Mouse (Mus musculus) forebrain, embryonic 16.5 days (tissue): ENCODE measurements around the gene Dntt. TPM values are rescaled to one million over a fixed set of nuclear protein-coding genes. Genes with fewer than 3 reads are reported as not detected.

ENCODE experiments used
- ATAC-seq: fragments of 200-750 bp; cut with Nextera tagmentation; 2 replicates; pipeline ENCODE4 v1.8.0; 2017; ENCODE audit warnings: mild to moderate bottlenecking, moderate library complexity
- H3K27ac ChIP-seq: fragments of 300-500 bp; sonication (generic); 2 replicates; pipeline ENCODE4 v1.5.1; 2014; ENCODE audit warnings: low read length, control low read depth
- H3K27me3 ChIP-seq: fragments of 300-500 bp; sonication (generic); replicated peaks from 2 replicates; pipeline ENCODE4 v1.6.1; 2014; ENCODE audit warnings: low read length; ENCODE audit not compliant: control insufficient read depth, insufficient read depth
- H3K36me3 ChIP-seq: fragments of 300-500 bp; sonication (generic); 2 replicates; pipeline ENCODE4 v1.6.1; 2014; ENCODE audit not compliant: control insufficient read depth, insufficient read depth
- H3K4me1 ChIP-seq: fragments of 300-500 bp; sonication (generic); replicated peaks from 2 replicates; pipeline ENCODE4 v1.6.1; 2014; ENCODE audit warnings: low read length; ENCODE audit not compliant: control insufficient read depth, insufficient read depth
- H3K4me2 ChIP-seq: fragments of 300-500 bp; sonication (generic); 2 replicates; pipeline ENCODE4 v1.6.1; 2014; ENCODE audit warnings: mild to moderate bottlenecking, low read length, control low read depth
- H3K4me3 ChIP-seq: fragments of 300-500 bp; sonication (generic); replicated peaks from 2 replicates; pipeline ENCODE4 v1.5.1; 2014; ENCODE audit warnings: mild to moderate bottlenecking, low read length, control low read depth
- H3K9ac ChIP-seq: fragments of 300-500 bp; sonication (generic); replicated peaks from 2 replicates; pipeline ENCODE4 v1.6.1; 2014; ENCODE audit warnings: low read depth, low read length, control low read depth
- H3K9me3 ChIP-seq: fragments of 300-500 bp; sonication (generic); 2 replicates; pipeline ENCODE4 v1.6.1; 2016; ENCODE audit warnings: low read length; ENCODE audit not compliant: control insufficient read depth
- WGBS: fragments of 180-500 bp; shearing (Covaris S2); extraction: QIAGEN DNeasy Blood & Tissue Kit; methylation state at CpG from one replicate; pipeline ENCODE4 v1.1.7; 2014; 5-methylcytosine and 5-hydroxymethylcytosine counted together
- polyA plus RNA-seq: library from polyadenylated mRNA; unstranded; fragments of >200 nt; fragmentation: Nextera tagmentation; extraction: Ambion mirVana; gene quantifications from 2 replicates; pipeline ENCODE4 v1.2.1, GENCODE M21; 2015

The Dntt gene
- polyA plus RNA-seq, 1 experiment from 2014 or later, result not detected

GRCm38 (mm10) chr19:40993356-40993755, 35.7 kb upstream of the Dntt start:
- Histone ChIP-seq H3K4me3 (no peak overlapping the region), H3K9me3 (no peaks in the 10 kb centered on the region), H3K4me2 (no peak overlapping the region), H3K27me3 (no peaks in the 10 kb centered on the region), H3K36me3 (no peaks in the 10 kb centered on the region), H3K27ac (no peak overlapping the region), H3K4me1 (peaks cover 6% of the 10 kb centered on the region; the same call in 1 of the 2 replicates), H3K9ac (no peak overlapping the region)
- ATAC-seq, result no peak
- 94% methylated on average over 5 of the region's 5 CpGs for WGBS

GRCm38 (mm10) chr19:40994057-40994585, 35.0 kb upstream of the Dntt start, which contains the start of gene Blnk:
Gene Blnk (minus strand): TSS chr19:40994535.
- WGBS, result 56% methylated on average over 8 of the region's 8 CpGs
- Histone ChIP-seq H3K27ac (no peak within 1 kb of the TSS), H3K27me3 (no peaks in the 10 kb centered on the region), H3K9ac (no peak within 1 kb of the TSS), H3K4me1 (peaks cover 6% of the 10 kb centered on the region; the same call in 1 of the 2 replicates), H3K4me3 (no peak within 1 kb of the TSS), H3K9me3 (no peaks in the 10 kb centered on the region), H3K4me2 (no peak within 1 kb of the TSS), H3K36me3 (no peaks in the 10 kb centered on the region)
- ATAC-seq, result no peak

- H3K9me3 ChIP-seq, result no peaks in the 10 kb centered on the region
- peaks cover 6% of the 10 kb centered on the region; the same call in 1 of the 2 replicates for H3K4me1 ChIP-seq
- H3K27ac ChIP-seq, result no peak overlapping the region
- H3K27me3 ChIP-seq, result no peaks in the 10 kb centered on the region
- no peak for ATAC-seq
- no peak overlapping the region for H3K4me3 ChIP-seq
- no peak overlapping the region for H3K4me2 ChIP-seq
- H3K36me3 ChIP-seq, result no peaks in the 10 kb centered on the region
- 72% methylated on average over 7 of the region's 7 CpGs for WGBS
- H3K9ac ChIP-seq, result no peak overlapping the region
These were observed 34.2 kb upstream of the Dntt start for GRCm38 (mm10) chr19:40994911-40995310.

GRCm38 (mm10) chr19:40995449-40996401, 33.4 kb upstream of the Dntt start:
- peak; percentile 68; the same call in 1 of the 2 replicates for ATAC-seq
- no peaks in the 10 kb centered on the region for H3K9me3 ChIP-seq
- H3K36me3 ChIP-seq, result no peaks in the 10 kb centered on the region
- H3K27ac ChIP-seq, result no peak overlapping the region
- WGBS, result 59% methylated on average over 21 of the region's 21 CpGs
- H3K9ac ChIP-seq, result no peak overlapping the region
- H3K27me3 ChIP-seq, result no peaks in the 10 kb centered on the region
- no peak overlapping the region for H3K4me3 ChIP-seq
- H3K4me2 ChIP-seq, result no peak overlapping the region
- H3K4me1 ChIP-seq, result peaks cover 6% of the 10 kb centered on the region; the same call in 1 of the 2 replicates

- WGBS, result 89% methylated on average over 6 of the region's 6 CpGs
- H3K27me3 ChIP-seq, result no peaks in the 10 kb centered on the region
- ATAC-seq, result no peak
- H3K4me3 ChIP-seq, result no peak overlapping the region
- no peak overlapping the region for H3K9ac ChIP-seq
- H3K27ac ChIP-seq, result no peak overlapping the region
- no peaks in the 10 kb centered on the region for H3K9me3 ChIP-seq
- no peaks in the 10 kb centered on the region for H3K36me3 ChIP-seq
- H3K4me2 ChIP-seq, result no peak overlapping the region
- peaks cover 6% of the 10 kb centered on the region; the same call in 1 of the 2 replicates for H3K4me1 ChIP-seq
These were observed 32.4 kb upstream of the Dntt start for GRCm38 (mm10) chr19:40996722-40997121.

GRCm38 (mm10) chr19:40998469-40999170, 30.5 kb upstream of the Dntt start:
- Histone ChIP-seq H3K9ac (no peak overlapping the region), H3K4me2 (no peak overlapping the region), H3K36me3 (no peaks in the 10 kb centered on the region), H3K27ac (no peak overlapping the region), H3K4me1 (peaks cover 3% of the 10 kb centered on the region; the same call in 1 of the 2 replicates), H3K27me3 (no peaks in the 10 kb centered on the region), H3K4me3 (no peak overlapping the region), H3K9me3 (no peaks in the 10 kb centered on the region)
- 52% methylated on average over 5 of the region's 5 CpGs for WGBS
- no peak for ATAC-seq

GRCm38 (mm10) chr19:40999569-40999968, 29.5 kb upstream of the Dntt start:
- WGBS, result 63% methylated on average over 3 of the region's 3 CpGs

GRCm38 (mm10) chr19:41003694-41004315, 25.3 kb upstream of the Dntt start:
- Histone ChIP-seq H3K4me1 (no peaks in the 10 kb centered on the region), H3K9ac (no peak overlapping the region), H3K36me3 (no peaks in the 10 kb centered on the region), H3K9me3 (no peaks in the 10 kb centered on the region), H3K27me3 (no peaks in the 10 kb centered on the region), H3K4me3 (no peak overlapping the region), H3K4me2 (no peak overlapping the region), H3K27ac (no peak overlapping the region)
- 90% methylated on average over 3 of the region's 3 CpGs for WGBS
- ATAC-seq, result no peak

More at GRCm38 (mm10) chr19:40999569-40999968, 29.5 kb upstream of the Dntt start:
- no peak for ATAC-seq
- Histone ChIP-seq H3K4me3 (no peak overlapping the region), H3K27me3 (no peaks in the 10 kb centered on the region), H3K4me2 (no peak overlapping the region), H3K27ac (no peak overlapping the region), H3K9ac (no peak overlapping the region), H3K9me3 (no peaks in the 10 kb centered on the region), H3K36me3 (no peaks in the 10 kb centered on the region), H3K4me1 (no peaks in the 10 kb centered on the region)
